In genomic region chr2:71517466-71518099, GRCm38 (mm10) we compare ENCODE assay signal across 34 mouse cellular contexts. TPM values are rescaled to one million over a fixed set of nuclear protein-coding genes. Genes with fewer than 3 reads are reported as not detected.
DNase-seq lines count a peak whose midpoint lies in the region; ATAC-seq and TF ChIP-seq lines count a peak whose summit lies in the region.
"Had no signal": no experiment of that assay in that cellular context is flagged by ENCODE, and none has a peak within 500 bp of the region (broad histone marks: within the 10 kb centered on the region; RNA-seq: fewer than 3 reads in every experiment).

No protein-coding gene starts in this region.

- no peak for TF ChIP-seq CTCF in gastrocnemius, adult 2 months (IDR thresholded peaks at IDR 0.05)

- WGBS in midbrain, embryonic 12.5 days: 22% methylated on average over 8 of the region's 8 CpGs
- WGBS in midbrain, embryonic 11.5 days: 31% methylated on average over 8 of the region's 8 CpGs
- WGBS in forebrain, embryonic 10.5 days: 30% methylated on average over 8 of the region's 8 CpGs
- WGBS in forebrain, embryonic 14.5 days: 18% methylated on average over 8 of the region's 8 CpGs
- 81% methylated on average over 8 of the region's 8 CpGs for WGBS in heart, embryonic 10.5 days
- WGBS in heart, embryonic 11.5 days (ENCODE audit: insufficient replicate concordance): 80% methylated on average over 8 of the region's 8 CpGs

- peaks cover 19% of the 10 kb centered on the region for H3K4me1 ChIP-seq in midbrain, embryonic 12.5 days
- H3K4me1 ChIP-seq in midbrain, embryonic 11.5 days (ENCODE audit: control insufficient read depth, insufficient read depth, low read length): peaks cover 17% of the 10 kb centered on the region; the same call in 1 of the 2 replicates
- H3K4me1 ChIP-seq in forebrain, embryonic 10.5 days: peaks cover 49% of the 10 kb centered on the region
- H3K4me1 ChIP-seq in forebrain, embryonic 14.5 days (ENCODE audit: control insufficient read depth, insufficient read depth, low read length): peaks cover 22% of the 10 kb centered on the region
- no peaks in the 10 kb centered on the region for H3K4me1 ChIP-seq in heart, embryonic 10.5 days
- no peaks in the 10 kb centered on the region for H3K4me1 ChIP-seq in heart, embryonic 11.5 days (ENCODE audit: control insufficient read depth, insufficient read depth, low read length)
- H3K4me1 ChIP-seq: embryonic facial prominence, embryonic 12.5 days; limb, embryonic 13.5 days; lung, embryonic 15.5 days had no signal

- H3K4me2 ChIP-seq in midbrain, embryonic 12.5 days (replicated peaks): no peak overlapping the region
- H3K4me2 ChIP-seq in midbrain, embryonic 11.5 days: no peak overlapping the region
- peak overlapping the region; percentile 17; the same call in 1 of the 2 replicates for H3K4me2 ChIP-seq in forebrain, embryonic 14.5 days (ENCODE audit: low read length)
- H3K4me2 ChIP-seq in heart, embryonic 11.5 days: no peak overlapping the region
- H3K4me2 ChIP-seq: embryonic facial prominence, embryonic 12.5 days; limb, embryonic 13.5 days; liver, embryonic 11.5 days; lung, embryonic 15.5 days; neural tube, embryonic 12.5 days had no signal

- no peak overlapping the region for H3K4me3 ChIP-seq in midbrain, embryonic 12.5 days
- H3K4me3 ChIP-seq in midbrain, embryonic 11.5 days (ENCODE audit: low read depth, low read length): no peak overlapping the region
- peak overlapping the region; percentile 14; the same call in 1 of the 2 replicates for H3K4me3 ChIP-seq in forebrain, embryonic 10.5 days
- H3K4me3 ChIP-seq in forebrain, embryonic 14.5 days (ENCODE audit: low read depth, low read length): no peak overlapping the region
- no peak overlapping the region for H3K4me3 ChIP-seq in heart, embryonic 10.5 days
- no peak overlapping the region for H3K4me3 ChIP-seq in heart, embryonic 11.5 days (ENCODE audit: low read depth, low read length)
- no peak overlapping the region for H3K4me3 ChIP-seq in gastrocnemius, adult 2 months
- H3K4me3 ChIP-seq: embryonic facial prominence, embryonic 12.5 days; hindbrain, embryonic 10.5 days; layer of hippocampus, adult 2 months; left cerebral cortex, adult 2 months; limb, embryonic 13.5 days; lung, embryonic 15.5 days; midbrain, embryonic 10.5 days; myocyte; neural tube, embryonic 12.5 days had no signal

- H3K9me3 ChIP-seq in midbrain, embryonic 12.5 days: no peaks in the 10 kb centered on the region
- no peaks in the 10 kb centered on the region for H3K9me3 ChIP-seq in midbrain, embryonic 11.5 days (ENCODE audit: control insufficient read depth, low read length)
- H3K9me3 ChIP-seq in forebrain, embryonic 10.5 days: no peaks in the 10 kb centered on the region
- no peaks in the 10 kb centered on the region for H3K9me3 ChIP-seq in forebrain, embryonic 14.5 days (replicated peaks; ENCODE audit: control insufficient read depth, low read length)
- no peaks in the 10 kb centered on the region for H3K9me3 ChIP-seq in heart, embryonic 10.5 days
- no peaks in the 10 kb centered on the region for H3K9me3 ChIP-seq in heart, embryonic 11.5 days (replicated peaks; ENCODE audit: control insufficient read depth, low read length)
- H3K9me3 ChIP-seq: embryonic facial prominence, embryonic 12.5 days; hindbrain, embryonic 10.5 days; limb, embryonic 13.5 days; lung, embryonic 15.5 days; midbrain, embryonic 10.5 days; neural tube, embryonic 12.5 days had no signal

- peak; percentile 52; the same call in 1 of the 2 replicates for ATAC-seq in midbrain, embryonic 12.5 days (ENCODE audit: low FRiP score, low read depth)
- no peak for ATAC-seq in midbrain, embryonic 11.5 days (ENCODE audit: low FRiP score)
- ATAC-seq in forebrain, embryonic 14.5 days: peak; percentile 89
- no peak for ATAC-seq in heart, embryonic 11.5 days (replicated peaks; ENCODE audit: insufficient number of reproducible peaks, low FRiP score, low TSS enrichment)
- ATAC-seq: hindbrain, postnatal 0 days had no signal

- H3K27ac ChIP-seq in midbrain, embryonic 12.5 days (replicated peaks): no peak overlapping the region
- H3K27ac ChIP-seq in midbrain, embryonic 11.5 days (ENCODE audit: low read depth, low read length): no peak overlapping the region
- H3K27ac ChIP-seq in forebrain, embryonic 10.5 days: peak overlapping the region; percentile 45
- H3K27ac ChIP-seq in forebrain, embryonic 14.5 days (ENCODE audit: low read depth, low read length): peak overlapping the region; percentile 82
- H3K27ac ChIP-seq in heart, embryonic 10.5 days: no peak overlapping the region
- no peak overlapping the region for H3K27ac ChIP-seq in heart, embryonic 11.5 days (ENCODE audit: low read depth, low read length)
- no peak overlapping the region for H3K27ac ChIP-seq in gastrocnemius, adult 2 months
- H3K27ac ChIP-seq: embryonic facial prominence, embryonic 12.5 days; hindbrain, embryonic 10.5 days; hindbrain, postnatal 0 days; layer of hippocampus, adult 2 months; left cerebral cortex, adult 2 months; limb, embryonic 13.5 days; lung, embryonic 15.5 days; midbrain, embryonic 10.5 days; neural tube, embryonic 12.5 days; stomach, postnatal 0 days had no signal

- H3K27me3 ChIP-seq in midbrain, embryonic 12.5 days: peaks cover 59% of the 10 kb centered on the region
- peaks cover 35% of the 10 kb centered on the region for H3K27me3 ChIP-seq in midbrain, embryonic 11.5 days (ENCODE audit: control insufficient read depth, insufficient read depth, low read length)
- peaks cover 68% of the 10 kb centered on the region for H3K27me3 ChIP-seq in forebrain, embryonic 10.5 days (ENCODE audit: poor library complexity, severe bottlenecking)
- H3K27me3 ChIP-seq in forebrain, embryonic 14.5 days (replicated peaks; ENCODE audit: control insufficient read depth, insufficient read depth, low read length): peaks cover 9% of the 10 kb centered on the region
- H3K27me3 ChIP-seq in heart, embryonic 10.5 days (ENCODE audit: insufficient read depth, poor library complexity, severe bottlenecking): peaks cover 27% of the 10 kb centered on the region
- peaks cover 3% of the 10 kb centered on the region; the same call in 1 of the 2 replicates for H3K27me3 ChIP-seq in heart, embryonic 11.5 days (ENCODE audit: control insufficient read depth, insufficient read depth, low read length)

- intact Hi-C loops in gastrocnemius, adult 2 months (cut with DNase I): no loop called here

- no peak overlapping the region for H3K9ac ChIP-seq in midbrain, embryonic 12.5 days (replicated peaks)
- no peak overlapping the region for H3K9ac ChIP-seq in midbrain, embryonic 11.5 days (ENCODE audit: low read length)
- H3K9ac ChIP-seq in forebrain, embryonic 14.5 days (ENCODE audit: low read length): no peak overlapping the region
- H3K9ac ChIP-seq in heart, embryonic 11.5 days (ENCODE audit: low read depth, low read length): no peak overlapping the region
- H3K9ac ChIP-seq: embryonic facial prominence, embryonic 12.5 days; limb, embryonic 13.5 days; lung, embryonic 15.5 days; neural tube, embryonic 12.5 days had no signal

- no peak for DNase-seq in midbrain, embryonic 11.5 days (ENCODE audit: low spot score, missing footprints)
- DNase-seq in forebrain, embryonic 10.5 days (ENCODE audit: extremely low spot score, low spot score): no peak
- DNase-seq in forebrain, embryonic 14.5 days (ENCODE audit: low spot score): peak; percentile 84
- DNase-seq in heart, embryonic 10.5 days (ENCODE audit: low spot score): no peak
- no peak for DNase-seq in gastrocnemius, adult 2 months
- DNase-seq: adrenal gland, postnatal 25 days; B cell, adult 2 months; cerebellum, adult 18-20 months; cerebellum, postnatal 14 days; gastrocnemius, postnatal 25 days; heart, adult 18-20 months; heart, postnatal 14 days; kidney, adult 18-20 months; kidney, postnatal 36 days; thymus, adult 18-20 months; thymus, postnatal 25 days had no signal

- no peaks in the 10 kb centered on the region for H3K36me3 ChIP-seq in midbrain, embryonic 12.5 days
- no peaks in the 10 kb centered on the region for H3K36me3 ChIP-seq in midbrain, embryonic 11.5 days (ENCODE audit: control insufficient read depth, insufficient read depth, low read length)
- no peaks in the 10 kb centered on the region for H3K36me3 ChIP-seq in forebrain, embryonic 10.5 days (replicated peaks)
- H3K36me3 ChIP-seq in forebrain, embryonic 14.5 days (ENCODE audit: control insufficient read depth, insufficient read depth, low read length): no peaks in the 10 kb centered on the region
- no peaks in the 10 kb centered on the region for H3K36me3 ChIP-seq in heart, embryonic 10.5 days
- no peaks in the 10 kb centered on the region for H3K36me3 ChIP-seq in heart, embryonic 11.5 days (ENCODE audit: control insufficient read depth, insufficient read depth, low read length)
- H3K36me3 ChIP-seq: embryonic facial prominence, embryonic 12.5 days; hindbrain, embryonic 10.5 days; limb, embryonic 13.5 days; lung, embryonic 15.5 days; midbrain, embryonic 10.5 days; neural tube, embryonic 12.5 days had no signal

RNA-seq across cellular contexts. Expression of gene Dlx1, which starts 10.3 kb away (rescaled TPM):
- polyA plus RNA-seq in midbrain, embryonic 12.5 days (2016; fragmentation: Nextera tagmentation; extraction: Ambion mirVana): 37.2 and 59.9 TPM in 2 replicates
- polyA plus RNA-seq in midbrain, embryonic 11.5 days (2014; fragmentation: Nextera tagmentation; extraction: Ambion mirVana): 13.6 and 17.3 TPM in 2 replicates
- 32.5 and 32.9 TPM in 2 replicates for polyA plus RNA-seq in forebrain, embryonic 10.5 days (2016; fragmentation: Nextera tagmentation; extraction: Ambion mirVana)
- 155 and 176 TPM in 2 replicates for polyA plus RNA-seq in forebrain, embryonic 14.5 days (2014; fragmentation: Nextera tagmentation; extraction: Ambion mirVana)
- 3.5 and 4.3 TPM in 2 replicates for polyA plus RNA-seq in heart, embryonic 10.5 days (2016; fragmentation: Nextera tagmentation; extraction: Ambion mirVana)
- polyA plus RNA-seq in heart, embryonic 11.5 days (2014; fragmentation: Nextera tagmentation; extraction: Ambion mirVana): 1.0 and 2.1 TPM in 2 replicates
- total RNA-seq in gastrocnemius, adult 2 months (2021): under 1 TPM in 1 of 2 experiments, not detected in 1; 0.11 TPM
- total RNA-seq: megakaryocyte progenitor cell, adult 5-6 weeks had no signal
- polyA plus RNA-seq: heart, embryonic 14.5 days; hindbrain, postnatal 0 days; kidney, embryonic 16.5 days had no signal

RNA-seq across cellular contexts. Expression of gene Dlx2, which starts 29.0 kb away (rescaled TPM):
- 15.8 and 21.5 TPM in 2 replicates for polyA plus RNA-seq in midbrain, embryonic 12.5 days (2016; fragmentation: Nextera tagmentation; extraction: Ambion mirVana)
- 4.7 and 5.8 TPM in 2 replicates for polyA plus RNA-seq in midbrain, embryonic 11.5 days (2014; fragmentation: Nextera tagmentation; extraction: Ambion mirVana)
- polyA plus RNA-seq in forebrain, embryonic 10.5 days (2016; fragmentation: Nextera tagmentation; extraction: Ambion mirVana): 15.5 and 17.8 TPM in 2 replicates
- 44.8 and 51.2 TPM in 2 replicates for polyA plus RNA-seq in forebrain, embryonic 14.5 days (2014; fragmentation: Nextera tagmentation; extraction: Ambion mirVana)
- polyA plus RNA-seq in heart, embryonic 10.5 days (2016; fragmentation: Nextera tagmentation; extraction: Ambion mirVana): 3.0 and 3.9 TPM in 2 replicates
- polyA plus RNA-seq in heart, embryonic 11.5 days (2014; fragmentation: Nextera tagmentation; extraction: Ambion mirVana): 0.65 and 1.3 TPM in 2 replicates
- not detected for total RNA-seq in gastrocnemius, adult 2 months (2021)
- total RNA-seq: gastrocnemius, postnatal 25 days; heart, adult 18-20 months; heart, postnatal 14 days; hindbrain, postnatal 0 days; megakaryocyte progenitor cell, adult 5-6 weeks had no signal
- polyA plus RNA-seq: kidney, embryonic 16.5 days; spleen, adult 2 months had no signal

Comparison
In these comparisons a context has a peak if more than half of its experiments do, and no peak if none do; other contexts are left out.
1. ATAC-seq: peak in midbrain, embryonic 12.5 days (single experiment) and forebrain, embryonic 14.5 days (single experiment); none in midbrain, embryonic 11.5 days (single experiment) and heart, embryonic 11.5 days (single experiment).
2. H3K27ac ChIP-seq: peak in forebrain, embryonic 10.5 days (single experiment) and forebrain, embryonic 14.5 days (single experiment); none in midbrain, embryonic 12.5 days (single experiment), midbrain, embryonic 11.5 days (single experiment), heart, embryonic 10.5 days (single experiment), heart, embryonic 11.5 days (single experiment) and gastrocnemius, adult 2 months (single experiment).